In the genomic region with DNA sequence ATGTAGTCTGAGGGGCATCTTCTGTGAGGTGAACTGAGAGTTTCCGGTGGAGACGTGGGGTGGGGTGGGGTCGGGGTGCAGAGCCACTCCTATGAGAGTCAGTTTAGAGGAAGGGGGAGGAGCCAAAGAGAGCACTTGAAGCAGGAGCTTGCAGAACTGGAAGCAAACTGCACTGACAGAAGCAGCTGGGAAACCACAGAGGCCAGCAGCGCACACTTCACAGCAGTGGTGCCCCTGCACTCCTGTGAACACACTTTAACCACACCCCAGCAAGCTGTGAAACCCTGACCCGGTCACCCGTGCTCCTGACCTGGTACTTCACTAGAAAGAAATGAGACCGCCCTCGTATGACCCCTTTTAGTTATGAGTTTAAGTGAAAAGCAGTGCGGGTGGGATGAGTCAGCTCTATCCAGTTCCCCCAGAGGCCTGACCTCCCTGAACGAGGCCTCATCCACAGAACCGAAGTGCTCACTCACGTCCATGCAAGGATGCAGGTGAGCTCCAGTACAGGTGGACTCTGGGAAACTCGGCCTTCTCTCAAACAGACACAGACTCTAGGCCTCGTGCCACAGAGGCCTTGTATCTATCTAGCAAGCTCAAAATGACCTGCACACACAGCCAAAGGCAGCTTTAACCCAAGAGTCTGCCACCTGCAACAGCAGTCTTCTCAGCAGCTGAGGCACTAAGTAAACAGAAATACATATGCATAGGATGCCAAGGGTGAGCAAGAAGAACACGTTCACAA, we compare ENCODE assay signal across 8 mouse cellular contexts. TPM values are rescaled to one million over a fixed set of nuclear protein-coding genes. Genes with fewer than 3 reads are reported as not detected.
DNase-seq lines count a peak whose midpoint lies in the region; ATAC-seq and TF ChIP-seq lines count a peak whose summit lies in the region.
"Had no signal": no experiment of that assay in that cellular context is flagged by ENCODE, and none has a peak within 500 bp of the region (broad histone marks: within the 10 kb centered on the region; RNA-seq: fewer than 3 reads in every experiment).

No protein-coding gene starts in this region.

- 47% methylated on average over 15 of the region's 15 CpGs for WGBS in kidney, embryonic 15.5 days

- H3K27ac ChIP-seq in kidney, embryonic 15.5 days = peak overlapping the region; percentile 9; the same call in 1 of the 2 replicates
- H3K27ac ChIP-seq in left cerebral cortex, adult 2 months = no peak overlapping the region
- H3K27ac ChIP-seq: neural tube, embryonic 13.5 days had no signal

- no peaks in the 10 kb centered on the region for H3K9me3 ChIP-seq in kidney, embryonic 15.5 days (replicated peaks)
- H3K9me3 ChIP-seq: neural tube, embryonic 13.5 days had no signal

- no peak overlapping the region for H3K9ac ChIP-seq in kidney, embryonic 15.5 days
- H3K9ac ChIP-seq: neural tube, embryonic 13.5 days had no signal

- H3K27me3 ChIP-seq in kidney, embryonic 15.5 days = no peaks in the 10 kb centered on the region

- peak; percentile 86 for ATAC-seq in CD4-positive, CD25-positive, alpha-beta regulatory T cell, adult 4 months
- no peak for ATAC-seq in kidney, embryonic 15.5 days (replicated peaks; ENCODE audit: low FRiP score)
- peak; percentile 22 for ATAC-seq in megakaryocyte progenitor cell, adult 5-6 weeks (replicated peaks; ENCODE audit: poor library complexity)

- peaks cover 56% of the 10 kb centered on the region for H3K4me1 ChIP-seq in kidney, embryonic 15.5 days

- 0 out of 2 replicates have a peak overlapping the region, but pooled peaks have one; percentile 11 for H3K4me2 ChIP-seq in kidney, embryonic 15.5 days
- H3K4me2 ChIP-seq: neural tube, embryonic 13.5 days had no signal

- H3K4me3 ChIP-seq in kidney, embryonic 15.5 days (replicated peaks) = no peak overlapping the region
- no peak overlapping the region for H3K4me3 ChIP-seq in left cerebral cortex, adult 2 months
- H3K4me3 ChIP-seq: neural tube, embryonic 13.5 days had no signal

- intact Hi-C loops in left cerebral cortex, adult 2 months (cut with DNase I) = loop anchor here (5.0 to 10.0 kb wide), 2 partner anchors 82 to 255 kb away; a partner anchor contains a TSS

- H3K36me3 ChIP-seq in kidney, embryonic 15.5 days = peaks cover 46% of the 10 kb centered on the region

- peak; percentile 45 to 54 for DNase-seq in B cell, adult 2 months
- no peak for DNase-seq in layer of hippocampus, adult 8-10 months (ENCODE audit: low spot score in 2 of 2)
- DNase-seq in cerebellum, adult 9-11 months = no peak
- no peak for DNase-seq in left cerebral cortex, adult 2 months (ENCODE audit: extremely low spot score in 1 of 2, low spot score in 2 of 2)

- no peak for TF ChIP-seq CTCF in left cerebral cortex, adult 2 months (IDR thresholded peaks at IDR 0.05)

RNA-seq across cellular contexts. Expression of a gene that starts 7.1 kb away (rescaled TPM):
- 10 to 100 TPM in 1 of 2 experiments, 1 to 10 TPM in 1; 8.6 to 12.8 TPM for polyA plus RNA-seq in CD4-positive, CD25-positive, alpha-beta regulatory T cell, adult 4 months (2017; shearing (Covaris generic))
- 6.1 and 7.0 TPM in 2 replicates for polyA plus RNA-seq in kidney, embryonic 15.5 days (2015; fragmentation: Nextera tagmentation; extraction: Ambion mirVana)
- total RNA-seq in megakaryocyte progenitor cell, adult 5-6 weeks (2015) = 19.9 and 23.7 TPM in 2 replicates
- 20.1 and 22.8 TPM in 2 replicates for total RNA-seq in megakaryocyte progenitor cell, adult 5-6 weeks (2017)
- total RNA-seq in layer of hippocampus, adult 8-10 months (2022) = 10 to 100 TPM; 43.3 to 53.4 (median 48.2) TPM
- 10 to 100 TPM; 74.6 to 77.5 TPM for total RNA-seq in left cerebral cortex, adult 2 months (2021)

Comparison
In these comparisons a context has a peak if more than half of its experiments do, and no peak if none do; other contexts are left out.
1. DNase-seq: peak in B cell, adult 2 months (2 of 2); none in layer of hippocampus, adult 8-10 months (0 of 2), cerebellum, adult 9-11 months (single experiment) and left cerebral cortex, adult 2 months (0 of 2).